Mouse (Mus musculus): Measurements from ENCODE around the gene 4930415O20Rik.

4930415O20Rik gene

DNA sequence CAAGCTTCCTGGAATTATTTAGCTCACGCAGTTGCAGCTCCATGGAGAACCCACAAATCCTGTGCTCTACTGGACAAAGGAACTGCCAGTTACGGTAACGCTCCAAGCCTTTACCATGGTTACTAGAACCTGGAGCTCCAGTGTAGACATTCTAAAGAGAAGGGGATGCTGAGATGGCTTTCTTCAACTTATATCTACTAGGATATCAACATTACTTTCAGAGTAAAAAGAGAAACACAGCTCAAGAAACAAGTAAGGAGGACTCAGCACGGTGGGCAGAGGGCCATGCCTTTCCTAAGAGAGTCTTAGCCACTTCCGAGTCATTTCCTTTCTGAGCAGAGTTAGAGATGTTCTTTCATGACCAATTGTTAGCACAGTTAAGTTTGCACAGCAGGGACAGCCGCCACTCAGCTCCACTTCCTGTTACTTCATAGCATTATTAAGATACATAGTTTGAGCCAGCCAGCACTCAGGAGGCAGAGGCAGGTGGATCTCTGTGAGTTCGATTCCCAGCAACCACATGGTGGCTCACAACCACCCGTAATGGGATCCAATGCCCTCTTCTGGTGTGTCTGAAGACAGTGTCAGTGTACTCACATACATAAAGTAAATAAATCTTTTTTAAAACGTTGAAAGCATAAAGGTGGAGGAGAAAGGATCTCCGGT lies at the start of gene 4930415O20Rik, which contains the start of gene Ccnt1:
TSS of gene 4930415O20Rik (plus strand) at position 132 of the 666 bp plus-strand sequence.
TSS of gene Ccnt1 (minus strand) at position 51 of the 666 bp plus-strand sequence.
- no peak for DNase-seq (ENCODE audit: low spot score)

DNA sequence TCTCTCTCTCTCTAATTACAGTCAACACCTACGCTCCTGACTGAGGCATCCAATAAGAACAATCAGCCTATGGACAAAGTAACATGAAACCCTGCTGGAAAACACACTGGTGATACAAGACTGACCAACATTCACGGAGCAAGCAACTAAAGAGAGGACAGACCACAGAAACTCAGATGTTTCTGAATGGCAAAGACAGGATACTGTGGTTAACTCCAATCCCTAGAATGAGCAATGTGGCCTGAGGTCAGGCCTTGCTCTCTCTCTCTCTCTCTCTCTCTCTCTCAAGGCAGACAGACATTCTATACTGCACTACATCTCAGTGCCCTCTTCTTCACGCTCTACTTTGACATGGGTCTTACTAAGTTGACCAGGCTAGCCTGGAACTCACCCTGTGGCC lies 49.6 kb upstream of the 4930415O20Rik start:
- no peak for DNase-seq (ENCODE audit: low spot score)

DNA sequence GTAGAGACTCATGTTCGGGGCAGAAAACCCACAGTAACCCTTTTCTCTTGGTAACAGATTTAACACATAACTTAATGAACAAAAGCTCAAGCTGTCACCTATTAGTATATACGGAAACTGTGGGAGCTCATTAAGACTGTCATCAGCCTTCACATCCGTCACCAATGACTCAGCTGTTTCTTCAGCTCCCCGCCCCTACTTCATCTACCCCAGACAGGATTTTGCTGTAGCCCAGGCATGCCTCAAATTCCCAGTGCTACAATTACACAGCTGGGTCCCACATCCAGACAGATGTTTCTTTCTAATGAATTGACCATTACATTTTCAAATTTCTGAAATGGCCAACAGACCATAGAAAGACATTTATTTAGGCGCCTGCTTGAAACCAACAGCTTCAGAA lies 44.7 kb upstream of the 4930415O20Rik start:
- no peak for DNase-seq (ENCODE audit: low spot score)

DNA sequence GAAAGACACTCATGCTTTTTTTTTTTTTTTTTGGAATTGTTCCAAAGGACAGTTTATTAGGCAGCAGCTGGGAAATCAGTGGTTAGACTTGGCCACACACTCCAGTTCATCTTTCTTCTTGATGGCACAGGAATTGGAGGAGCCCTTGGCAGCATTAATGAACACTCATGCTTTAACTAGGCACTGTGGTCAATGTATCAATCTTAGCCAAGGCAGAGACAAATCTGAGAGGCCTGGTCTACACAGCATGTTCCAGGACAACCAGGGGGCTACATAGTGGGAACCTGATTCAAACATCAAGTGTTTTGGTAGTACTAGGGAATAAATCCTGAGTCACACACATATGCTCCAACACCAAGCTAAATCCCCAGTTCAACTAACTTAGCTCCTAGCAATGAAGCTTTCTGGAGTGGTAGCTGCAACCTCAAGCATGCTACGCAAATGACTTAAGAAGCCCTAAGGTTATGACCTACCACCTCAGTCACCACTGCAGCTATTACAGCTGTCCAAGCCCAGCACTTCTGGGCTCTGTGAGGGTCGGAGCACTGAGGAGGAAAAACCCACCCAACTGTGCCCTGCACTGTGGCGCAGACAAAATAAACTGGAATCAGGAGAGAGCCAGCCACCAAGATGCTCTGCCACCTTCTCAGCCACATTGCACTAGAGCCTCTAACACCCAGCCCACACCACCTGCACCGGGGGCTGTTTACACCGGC lies 43.6 kb upstream of the 4930415O20Rik start:
- DNase-seq (ENCODE audit: low spot score), result no peak

DNA sequence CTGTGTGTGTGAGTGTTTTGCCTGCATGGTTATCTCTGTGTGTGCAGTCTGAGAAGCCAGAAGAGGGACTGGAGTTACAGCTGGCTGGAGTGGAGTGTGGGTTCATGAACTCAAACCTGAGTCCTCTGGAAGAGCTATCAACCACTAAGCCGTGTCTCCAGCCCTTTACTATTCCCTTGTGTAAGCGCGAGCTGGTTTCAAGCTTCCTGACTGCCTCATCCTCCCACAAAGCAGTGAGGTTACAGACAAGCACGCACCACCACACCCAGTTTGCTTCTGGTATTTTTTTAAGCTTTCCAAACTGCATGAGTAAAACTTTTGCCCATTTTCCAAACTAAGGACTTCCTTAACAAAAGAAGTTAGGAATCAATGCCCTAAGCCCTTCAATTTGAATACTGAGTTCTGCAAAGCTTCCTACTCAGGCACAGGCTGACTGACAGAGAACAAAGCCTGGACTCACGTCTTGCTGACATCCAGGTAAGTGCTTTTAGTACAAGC lies 42.7 kb upstream of the 4930415O20Rik start:
- DNase-seq (ENCODE audit: low spot score), result no peak

DNA sequence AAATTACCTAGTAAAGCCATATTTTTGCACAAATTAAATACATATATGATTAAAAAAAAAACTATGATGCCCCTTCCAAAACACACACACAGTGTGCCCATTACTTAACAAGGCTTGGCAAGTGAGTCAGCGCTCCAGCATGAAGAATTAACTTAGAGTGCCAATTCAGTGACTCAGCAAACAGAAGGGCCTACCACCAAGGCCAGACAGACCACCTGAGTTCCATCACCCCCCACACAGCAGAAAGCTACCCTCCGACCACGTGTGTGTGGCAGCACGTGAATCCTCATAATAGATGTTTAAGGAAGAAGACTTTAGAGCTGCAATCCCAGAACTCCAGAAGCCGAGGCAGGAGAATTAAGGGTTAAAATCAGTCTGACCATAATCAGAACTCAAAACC lies 38.5 kb upstream of the 4930415O20Rik start:
- DNase-seq (ENCODE audit: low spot score), result no peak

DNA sequence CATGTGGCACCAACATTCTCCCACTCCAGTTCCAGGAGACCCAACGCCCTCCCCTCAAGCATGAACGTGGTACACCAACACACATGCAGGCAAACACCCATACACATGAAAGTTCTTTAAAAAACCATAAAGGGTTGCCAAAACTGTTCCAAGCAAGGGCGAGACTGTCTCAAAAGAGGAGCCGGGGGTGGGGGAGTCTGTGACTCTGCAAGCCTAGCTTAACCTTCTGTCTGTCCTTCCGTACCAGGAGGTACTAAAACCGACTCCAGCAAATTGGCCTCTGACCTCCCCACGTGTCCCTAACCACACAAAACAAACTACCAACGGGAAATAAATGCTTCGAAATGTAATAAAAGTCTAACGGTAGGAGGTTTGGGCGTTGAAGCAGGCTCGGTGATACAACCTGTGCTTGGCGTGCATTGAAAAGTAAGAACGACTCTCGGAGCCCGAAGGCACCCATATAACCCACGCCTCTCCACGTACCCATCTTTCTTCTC lies 37.7 kb upstream of the 4930415O20Rik start:
- DNase-seq (ENCODE audit: low spot score), result no peak

DNA sequence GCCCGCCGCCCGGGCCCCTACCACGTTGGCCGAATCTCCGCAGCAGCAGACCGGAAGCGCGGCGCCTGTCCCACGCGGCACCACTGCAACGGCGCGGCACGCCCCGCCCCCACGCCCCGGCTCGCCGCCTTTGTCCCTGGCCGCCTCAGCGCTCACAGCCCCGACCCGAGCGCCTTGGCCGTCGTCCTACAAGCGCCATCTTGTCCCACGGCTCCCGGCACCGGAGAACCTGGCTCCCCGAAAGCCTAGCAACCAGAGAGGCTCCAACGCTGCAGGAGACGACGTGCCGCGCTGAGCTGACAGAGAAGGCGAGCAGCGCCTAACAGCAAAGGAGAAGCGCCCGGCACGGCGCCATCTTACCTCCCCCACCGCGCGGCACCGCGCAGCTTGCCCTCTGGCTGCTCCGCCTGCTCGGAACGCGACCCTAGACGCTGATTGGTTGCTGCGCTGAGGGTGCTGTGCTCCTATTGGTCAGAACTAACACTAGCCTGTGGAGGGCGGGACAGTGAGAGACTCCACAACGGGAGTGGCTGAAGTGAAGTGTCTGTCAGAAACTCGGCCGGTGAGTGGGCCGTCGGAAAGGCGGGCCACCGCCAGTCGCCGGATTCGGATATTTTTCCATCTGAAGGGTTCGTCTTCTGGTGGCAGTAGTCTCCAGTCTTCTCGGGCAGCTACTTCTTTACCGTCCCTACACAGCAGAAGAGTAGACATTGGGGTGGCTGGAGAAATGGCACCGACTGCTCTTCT lies 36.8 kb upstream of the 4930415O20Rik start, which contains the start of gene Kansl2:
TSS of gene Kansl2 (minus strand) at position 384 of the 747 bp plus-strand sequence.
- DNase-seq (ENCODE audit: low spot score), result peak; percentile 90

DNA sequence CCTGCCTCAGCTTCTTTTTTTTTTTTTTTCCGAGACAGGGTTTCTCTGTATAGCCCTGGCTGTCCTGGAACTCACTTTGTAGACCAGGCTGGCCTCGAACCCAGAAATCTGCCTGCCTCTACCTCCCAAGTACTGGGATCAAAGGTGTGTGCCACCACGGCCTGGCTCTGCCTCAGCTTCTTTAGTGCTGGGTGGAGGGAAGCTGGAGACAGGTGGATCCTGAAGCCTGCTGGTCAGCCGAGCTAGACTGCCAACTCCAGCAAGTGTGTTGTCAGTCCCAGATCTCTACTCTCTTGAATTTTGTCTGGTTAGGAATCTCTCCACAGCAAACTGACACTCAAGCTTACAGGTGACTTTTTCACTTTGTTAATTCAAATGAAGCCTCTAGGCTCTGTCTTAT lies 34.9 kb upstream of the 4930415O20Rik start:
- no peak for DNase-seq (ENCODE audit: low spot score)

DNA sequence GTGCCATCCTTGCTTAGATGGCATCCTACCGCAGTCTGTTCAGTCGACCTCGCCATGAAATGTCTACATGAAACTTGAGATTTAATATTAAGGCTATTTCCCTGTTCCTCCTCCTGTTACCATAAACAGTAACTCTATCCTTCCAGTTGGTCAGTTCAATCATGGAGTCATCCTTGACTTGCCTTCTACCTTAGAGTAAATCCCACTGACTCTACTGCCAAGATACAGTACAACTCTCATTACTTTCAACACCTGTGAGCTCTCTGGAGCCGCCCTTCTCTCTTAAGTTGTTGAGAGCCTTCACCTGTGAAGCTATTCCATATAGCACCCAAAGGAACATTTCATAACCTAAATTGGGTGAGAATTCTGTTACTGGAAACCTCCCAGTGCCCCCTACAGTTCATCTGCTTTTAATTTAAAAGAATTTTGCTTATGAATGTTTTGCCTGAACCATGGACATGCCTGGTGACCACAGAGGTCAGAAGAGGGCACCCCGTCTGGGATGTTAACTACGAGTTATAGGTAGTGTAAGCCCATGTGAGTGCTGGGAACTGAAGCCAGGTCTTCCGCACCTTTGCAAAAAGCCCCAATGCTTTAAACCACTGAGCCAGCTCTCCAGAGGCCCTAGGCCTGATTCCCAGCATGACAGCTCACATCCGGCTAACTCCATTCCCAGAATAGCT lies 33.8 kb upstream of the 4930415O20Rik start:
- no peak for DNase-seq (ENCODE audit: low spot score)

DNA sequence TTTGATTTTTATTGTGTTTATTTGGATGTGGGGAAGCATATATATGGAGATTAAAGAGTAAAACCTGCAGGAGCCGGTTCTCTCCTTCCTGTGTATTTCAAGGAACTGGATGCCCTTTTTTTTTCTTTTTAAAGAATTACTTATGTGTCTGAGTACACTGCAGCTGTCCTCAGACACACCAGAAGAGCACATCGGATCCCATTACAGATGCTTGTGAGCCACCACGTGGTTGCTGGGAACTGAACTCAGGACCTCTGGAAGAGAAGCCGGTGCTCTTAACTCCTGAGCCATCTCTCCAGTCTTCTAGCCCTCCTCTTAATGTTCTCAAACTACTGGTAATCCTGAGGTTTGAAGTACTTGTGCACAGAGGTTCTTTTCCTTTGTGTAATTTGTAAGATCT lies 32.9 kb upstream of the 4930415O20Rik start:
- DNase-seq (ENCODE audit: low spot score), result no peak

DNA sequence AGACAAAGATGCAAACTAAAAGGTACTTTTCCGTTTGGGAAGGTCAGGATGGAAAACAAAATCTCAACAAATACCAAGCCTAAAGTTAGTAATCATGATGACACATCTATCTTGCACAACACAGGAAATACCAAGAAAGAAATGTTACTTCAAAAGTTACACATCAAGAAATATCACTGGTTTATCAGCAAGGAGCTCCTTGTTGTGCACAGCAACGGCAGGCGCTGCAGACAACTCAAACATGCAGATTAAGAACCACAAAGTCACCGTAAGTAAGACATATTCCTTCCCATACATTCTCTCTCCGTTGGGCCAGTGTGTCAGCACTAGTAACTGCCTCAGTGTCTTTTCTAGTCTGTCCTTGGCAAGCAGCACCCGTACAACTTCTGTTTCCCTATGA lies 29.7 kb upstream of the 4930415O20Rik start:
- no peak for DNase-seq (ENCODE audit: low spot score)

DNA sequence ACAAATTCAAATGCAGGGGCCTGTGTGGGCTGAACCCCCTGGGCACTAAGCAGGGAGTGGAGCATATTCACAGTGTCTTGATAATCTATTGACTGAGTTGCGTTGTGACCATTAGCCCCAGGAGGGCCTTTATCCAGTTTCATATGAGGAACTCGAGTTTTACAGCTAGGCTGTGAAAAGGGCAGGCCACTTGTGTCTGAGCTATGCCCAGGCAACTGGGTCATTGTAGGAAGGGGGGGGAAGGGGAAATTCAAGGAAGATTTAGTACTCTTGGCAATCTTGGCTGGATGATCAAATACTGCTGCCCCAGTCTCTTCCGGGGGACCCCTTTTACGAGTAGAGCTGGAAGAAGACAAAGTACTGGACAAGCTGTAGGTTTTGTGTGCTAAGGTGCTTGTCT lies 27.5 kb upstream of the 4930415O20Rik start:
- DNase-seq (ENCODE audit: low spot score), result no peak

DNA sequence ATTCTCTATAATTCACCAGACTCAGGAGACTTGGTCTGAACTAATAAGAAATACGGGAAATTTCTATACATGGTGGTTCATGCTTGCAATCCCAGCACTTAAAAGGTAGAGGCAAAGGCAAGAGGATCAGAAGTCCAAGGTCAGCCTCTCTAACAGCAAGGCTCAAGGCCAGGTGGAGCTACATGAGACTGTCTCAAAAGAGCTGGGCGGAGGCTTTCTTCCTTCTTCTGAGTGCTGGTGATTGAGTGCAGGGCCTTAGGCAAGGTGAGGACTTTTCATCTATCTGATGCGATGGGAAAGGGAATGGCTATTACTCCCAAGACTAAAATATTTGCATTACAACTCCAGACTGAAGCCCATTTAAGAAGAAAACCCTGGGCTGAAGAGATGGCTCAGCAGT lies 25.7 kb upstream of the 4930415O20Rik start:
- no peak for DNase-seq (ENCODE audit: low spot score)

DNA sequence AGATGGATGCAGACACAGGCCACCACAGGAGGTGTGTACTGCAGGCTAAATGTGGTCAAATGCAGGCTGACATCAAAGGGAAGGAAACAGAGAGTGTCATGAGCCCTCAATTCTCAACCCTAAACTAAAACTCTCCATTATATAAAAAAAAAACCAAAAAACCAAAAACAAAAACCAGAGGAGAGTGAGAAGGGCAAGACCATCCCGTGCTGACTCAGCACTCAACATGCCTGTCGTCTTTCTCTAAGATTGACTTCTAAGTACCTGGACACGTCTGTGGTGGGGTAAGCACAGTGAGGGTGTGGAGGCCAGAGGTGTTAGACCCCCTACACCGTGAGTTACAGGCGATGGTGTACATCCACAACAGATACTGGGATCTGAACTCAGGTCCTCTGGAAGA lies 24.0 kb upstream of the 4930415O20Rik start:
- no peak for DNase-seq (ENCODE audit: low spot score)

DNA sequence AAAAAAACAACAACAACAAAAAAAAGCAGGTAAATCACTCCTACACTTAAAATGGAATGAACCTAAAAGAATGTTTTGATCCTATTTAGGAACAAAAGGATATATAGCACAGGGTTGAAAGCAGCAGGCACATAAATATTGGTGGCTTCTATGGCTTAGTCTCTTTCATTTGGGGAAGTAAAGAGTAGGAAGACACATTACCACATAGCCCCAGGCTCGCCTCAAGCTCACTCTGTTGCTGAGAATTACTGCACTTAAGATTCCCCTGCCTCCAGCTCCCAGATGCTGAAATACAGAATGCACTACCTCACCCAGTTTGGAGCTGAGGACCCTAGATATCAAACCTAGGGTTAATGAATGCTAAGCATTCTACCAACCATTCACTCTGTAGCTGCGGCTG lies 18.0 kb upstream of the 4930415O20Rik start:
- no peak for DNase-seq (ENCODE audit: low spot score)

DNA sequence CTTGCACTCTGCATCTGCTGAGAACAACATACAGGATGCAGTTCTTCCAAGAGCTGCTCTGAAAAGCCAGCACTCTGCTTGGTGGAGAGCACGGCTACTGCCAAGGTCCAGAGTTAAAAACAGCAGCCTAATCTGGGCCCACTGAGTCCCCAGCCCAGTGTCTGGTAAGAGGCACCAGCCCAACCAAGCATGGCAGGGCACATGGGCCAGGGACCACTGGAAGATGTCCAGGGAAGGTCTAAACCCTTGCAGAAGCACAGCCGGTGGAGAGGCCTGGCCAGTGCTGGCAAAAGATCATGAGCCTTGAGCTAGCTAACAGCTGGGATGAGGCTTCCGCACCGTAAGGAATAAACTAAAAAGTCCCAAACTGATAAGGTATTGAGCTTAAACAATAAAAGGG lies 14.9 kb upstream of the 4930415O20Rik start:
- no peak for DNase-seq (ENCODE audit: low spot score)

DNA sequence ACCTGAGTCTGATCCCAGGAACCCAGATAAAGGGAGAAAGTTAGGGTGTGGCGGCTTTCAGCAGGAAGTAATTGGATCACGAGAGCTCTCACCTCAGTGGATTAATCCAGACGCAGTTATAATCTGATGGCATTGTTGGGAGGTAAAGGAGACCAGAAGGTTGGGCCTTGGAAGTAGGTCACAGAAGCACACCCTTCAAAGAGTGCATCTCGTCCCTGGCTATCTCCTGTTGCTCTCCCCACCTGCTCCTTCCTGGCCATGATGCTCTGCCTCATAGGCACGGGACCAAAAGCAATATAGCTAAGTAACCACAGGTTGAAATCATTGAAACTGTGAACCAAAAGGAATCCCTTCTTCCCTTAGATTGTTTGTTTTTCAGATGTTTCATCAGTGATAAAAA lies 13.6 kb upstream of the 4930415O20Rik start:
- no peak for DNase-seq (ENCODE audit: low spot score)

DNA sequence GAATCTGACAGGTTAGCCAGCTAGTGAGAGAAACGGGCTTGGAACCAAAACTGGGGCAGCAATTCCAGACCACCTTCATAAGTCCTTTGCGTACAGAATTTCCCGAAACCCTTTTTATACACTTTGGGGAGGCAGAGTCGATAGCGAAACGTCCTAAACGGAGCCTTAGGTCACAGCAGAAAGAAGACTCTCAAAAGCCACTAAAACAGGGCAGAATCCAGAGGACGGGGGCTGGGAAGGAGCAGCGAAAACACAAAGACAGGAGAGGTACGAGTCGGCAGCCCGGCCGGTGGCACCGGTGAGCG lies 3.9 kb upstream of the 4930415O20Rik start:
- no peak for DNase-seq (ENCODE audit: low spot score)

DNA sequence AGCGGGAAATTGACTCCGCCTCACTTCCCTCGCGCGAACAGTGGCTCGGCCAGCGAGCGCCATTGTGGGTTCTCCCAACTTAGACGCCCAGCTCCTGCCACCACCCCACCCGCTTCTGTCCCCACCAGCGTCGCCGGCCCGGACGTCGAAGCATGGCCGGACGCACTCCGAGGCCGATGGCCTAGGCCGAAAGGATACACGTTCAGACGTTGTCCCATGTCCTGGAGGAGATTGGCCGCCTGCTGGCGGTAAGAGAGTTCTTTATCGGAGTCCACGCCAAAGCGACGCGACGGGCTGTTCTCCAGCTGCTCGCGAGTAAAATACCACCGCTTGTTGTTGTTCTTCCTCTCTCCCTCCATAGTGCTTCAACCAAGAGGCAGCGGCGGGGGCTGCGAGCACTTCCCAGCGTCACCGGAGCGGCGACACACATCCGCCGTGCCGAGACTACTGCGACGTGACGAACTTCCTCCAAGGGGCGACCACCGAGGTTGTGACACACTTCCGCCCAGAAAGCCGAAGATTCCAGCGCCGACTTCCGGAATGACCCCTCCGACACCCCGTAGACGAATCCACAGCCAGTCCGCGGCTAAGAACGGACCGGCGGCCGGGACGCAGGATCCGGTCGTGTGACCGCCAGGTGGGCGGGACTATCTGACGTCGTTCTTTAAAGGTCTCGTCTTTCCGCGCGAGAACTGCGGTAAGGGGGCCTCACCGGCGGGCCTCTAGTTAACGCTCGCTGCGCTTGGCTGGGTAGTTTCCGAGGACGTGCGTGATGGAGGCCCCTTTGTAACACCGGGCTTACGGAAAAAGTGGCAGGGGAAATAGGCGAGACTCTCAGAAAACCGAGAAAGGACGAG lies 3.3 kb upstream of the 4930415O20Rik start:
- peak; percentile 99 for DNase-seq (ENCODE audit: low spot score)

Measured in urinary bladder, postnatal 10 days (tissue).